Mouse (Mus musculus) kidney, embryonic 15.5 days (tissue): Measurements from ENCODE around the gene Nuak1. TPM values are rescaled to one million over a fixed set of nuclear protein-coding genes. Genes with fewer than 3 reads are reported as not detected.

Experiments
- ATAC-seq: fragments of 200-750 bp; cut with Nextera tagmentation; replicated peaks from 2 replicates; pipeline ENCODE4 v1.8.0; 2017; ENCODE audit warnings: moderate TSS enrichment; ENCODE audit not compliant: low FRiP score
- H3K27ac ChIP-seq: fragments of 300-500 bp; sonication (generic); 2 replicates; pipeline ENCODE4 v1.5.1; 2015; ENCODE audit warnings: mild to moderate bottlenecking, inconsistent platforms
- H3K27me3 ChIP-seq: fragments of 300-500 bp; sonication (generic); 2 replicates; pipeline ENCODE4 v1.6.1; 2015; ENCODE audit warnings: inconsistent platforms
- H3K36me3 ChIP-seq: fragments of 300-500 bp; sonication (generic); 2 replicates; pipeline ENCODE4 v1.6.1; 2015; ENCODE audit warnings: inconsistent platforms
- H3K4me1 ChIP-seq: fragments of 300-500 bp; sonication (generic); 2 replicates; pipeline ENCODE4 v1.6.1; 2015; ENCODE audit warnings: inconsistent platforms
- H3K4me2 ChIP-seq: fragments of 300-500 bp; sonication (generic); 2 replicates; pipeline ENCODE4 v1.6.1; 2015; ENCODE audit warnings: moderate library complexity, mild to moderate bottlenecking, inconsistent platforms
- H3K4me3 ChIP-seq: fragments of 300-500 bp; sonication (generic); replicated peaks from 2 replicates; pipeline ENCODE4 v1.5.1; 2015; ENCODE audit warnings: mild to moderate bottlenecking, inconsistent platforms
- H3K9ac ChIP-seq: fragments of 300-500 bp; sonication (generic); 2 replicates; pipeline ENCODE4 v1.6.1; 2015; ENCODE audit warnings: mild to moderate bottlenecking, inconsistent platforms
- H3K9me3 ChIP-seq: fragments of 300-500 bp; sonication (generic); replicated peaks from 2 replicates; pipeline ENCODE4 v1.6.1; 2016; ENCODE audit warnings: inconsistent platforms
- WGBS: fragments of 180-500 bp; shearing (Covaris S2); methylation state at CpG from one replicate; pipeline ENCODE4 v1.1.7; 2015; ENCODE audit warnings: mixed read lengths; 5-methylcytosine and 5-hydroxymethylcytosine counted together
- polyA plus RNA-seq: library from polyadenylated mRNA; unstranded; fragments of >200 nt; fragmentation: Nextera tagmentation; extraction: Ambion mirVana; gene quantifications from 2 replicates; pipeline ENCODE4 v1.2.1, GENCODE M21; 2015

The Nuak1 gene
- polyA plus RNA-seq, 1 experiment from 2014 or later = 3.0 TPM

GRCm38 (mm10) chr10:84441846-84442245, 1.4 kb upstream of the Nuak1 start:
- no peaks in the 10 kb centered on the region for H3K27me3 ChIP-seq
- peak overlapping the region; percentile 86 for H3K4me2 ChIP-seq
- 12% methylated on average over 11 of the region's 11 CpGs for WGBS
- H3K4me1 ChIP-seq = peaks cover 58% of the 10 kb centered on the region
- no peaks in the 10 kb centered on the region for H3K9me3 ChIP-seq
- peak overlapping the region; percentile 98 for H3K27ac ChIP-seq
- no peaks in the 10 kb centered on the region for H3K36me3 ChIP-seq
- no peak for ATAC-seq
- H3K9ac ChIP-seq = peak overlapping the region; percentile 98
- peak overlapping the region; percentile 89 for H3K4me3 ChIP-seq

- WGBS = 2% methylated on average over 7 of the region's 7 CpGs
- Histone ChIP-seq H3K4me2 (peak overlapping the region; percentile 86), H3K36me3 (no peaks in the 10 kb centered on the region), H3K9me3 (no peaks in the 10 kb centered on the region), H3K4me3 (peak overlapping the region; percentile 89), H3K27ac (peak overlapping the region; percentile 98), H3K9ac (peak overlapping the region; percentile 98), H3K27me3 (no peaks in the 10 kb centered on the region), H3K4me1 (peaks cover 61% of the 10 kb centered on the region)
- no peak; the same call in 1 of the 2 replicates for ATAC-seq
Observed at GRCm38 (mm10) chr10:84441434-84441785, 1.0 kb upstream of the Nuak1 start.

GRCm38 (mm10) chr10:84440181-84440540, 236 bp downstream of the Nuak1 start:
- WGBS = 1% methylated on average over 32 of the region's 32 CpGs
- Histone ChIP-seq H3K4me1 (peaks cover 68% of the 10 kb centered on the region), H3K9ac (peak overlapping the region; percentile 98), H3K4me2 (peak overlapping the region; percentile 86), H3K36me3 (no peaks in the 10 kb centered on the region), H3K4me3 (peak overlapping the region; percentile 89), H3K9me3 (no peaks in the 10 kb centered on the region), H3K27me3 (no peaks in the 10 kb centered on the region), H3K27ac (peak overlapping the region; percentile 98)
- peak; percentile 44 for ATAC-seq

- H3K9me3 ChIP-seq = no peaks in the 10 kb centered on the region
- H3K27me3 ChIP-seq = no peaks in the 10 kb centered on the region
- ATAC-seq = no peak
- H3K27ac ChIP-seq = 0 out of 2 replicates have a peak overlapping the region, but pooled peaks have one; percentile 72
- WGBS = 13% methylated on average over 7 of the region's 7 CpGs
- H3K4me3 ChIP-seq = peak overlapping the region; percentile 89
- H3K36me3 ChIP-seq = no peaks in the 10 kb centered on the region
- peak overlapping the region; percentile 98 for H3K9ac ChIP-seq
- H3K4me2 ChIP-seq = peak overlapping the region; percentile 86
- peaks cover 65% of the 10 kb centered on the region for H3K4me1 ChIP-seq
Observed at GRCm38 (mm10) chr10:84439228-84439596, 1.2 kb downstream of the Nuak1 start.

GRCm38 (mm10) chr10:84438466-84439227, 1.8 kb downstream of the Nuak1 start:
- ATAC-seq = no peak
- Histone ChIP-seq H3K36me3 (no peaks in the 10 kb centered on the region; the same call in 1 of the 2 replicates), H3K27ac (peak overlapping the region; percentile 72), H3K4me2 (peak overlapping the region; percentile 86), H3K4me1 (peaks cover 64% of the 10 kb centered on the region), H3K9me3 (no peaks in the 10 kb centered on the region), H3K9ac (peak overlapping the region; percentile 98), H3K4me3 (peak overlapping the region; percentile 89), H3K27me3 (no peaks in the 10 kb centered on the region)
- 21% methylated on average over 19 of the region's 19 CpGs for WGBS

- 0% methylated on average over 7 of the region's 7 CpGs for WGBS
- peak; percentile 22 for ATAC-seq
Observed at GRCm38 (mm10) chr10:84438049-84438422, 2.4 kb downstream of the Nuak1 start.

GRCm38 (mm10) chr10:84437166-84438048, 3.0 kb downstream of the Nuak1 start:
- WGBS = 34% methylated on average over 14 of the region's 14 CpGs
- H3K36me3 ChIP-seq = peaks cover 7% of the 10 kb centered on the region; the same call in 1 of the 2 replicates
- no peaks in the 10 kb centered on the region for H3K9me3 ChIP-seq
- H3K27ac ChIP-seq = no peak overlapping the region
- peak overlapping the region; percentile 89 for H3K4me3 ChIP-seq
- no peak for ATAC-seq
- no peak overlapping the region for H3K9ac ChIP-seq
- no peaks in the 10 kb centered on the region for H3K27me3 ChIP-seq
- peak overlapping the region; percentile 86 for H3K4me2 ChIP-seq
- H3K4me1 ChIP-seq = peaks cover 55% of the 10 kb centered on the region

More at GRCm38 (mm10) chr10:84438049-84438422, 2.4 kb downstream of the Nuak1 start:
- H3K4me1 ChIP-seq = peaks cover 60% of the 10 kb centered on the region
- peak overlapping the region; percentile 86 for H3K4me2 ChIP-seq
- H3K36me3 ChIP-seq = peaks cover 4% of the 10 kb centered on the region; the same call in 1 of the 2 replicates
- peak overlapping the region; percentile 89 for H3K4me3 ChIP-seq
- H3K9me3 ChIP-seq = no peaks in the 10 kb centered on the region
- peak overlapping the region; percentile 72 for H3K27ac ChIP-seq
- no peaks in the 10 kb centered on the region for H3K27me3 ChIP-seq
- peak overlapping the region; percentile 41 for H3K9ac ChIP-seq

- 62% methylated on average over 11 of the region's 11 CpGs for WGBS
- H3K4me2 ChIP-seq = no peak overlapping the region
- ATAC-seq = no peak
Observed at GRCm38 (mm10) chr10:84435930-84436329, 4.5 kb downstream of the Nuak1 start.

GRCm38 (mm10) chr10:84433193-84433801, 7.1 kb downstream of the Nuak1 start:
- H3K4me3 ChIP-seq = no peak overlapping the region
- 58% methylated on average over 21 of the region's 21 CpGs for WGBS
- no peaks in the 10 kb centered on the region for H3K9me3 ChIP-seq
- H3K9ac ChIP-seq = no peak overlapping the region
- H3K4me2 ChIP-seq = no peak overlapping the region
- H3K4me1 ChIP-seq = peaks cover 28% of the 10 kb centered on the region
- no peaks in the 10 kb centered on the region for H3K27me3 ChIP-seq
- no peak for ATAC-seq
- H3K27ac ChIP-seq = no peak overlapping the region
- peaks cover 19% of the 10 kb centered on the region; the same call in 1 of the 2 replicates for H3K36me3 ChIP-seq

More at GRCm38 (mm10) chr10:84435930-84436329, 4.5 kb downstream of the Nuak1 start:
- H3K9ac ChIP-seq = no peak overlapping the region
- no peaks in the 10 kb centered on the region for H3K9me3 ChIP-seq
- peaks cover 41% of the 10 kb centered on the region for H3K4me1 ChIP-seq
- H3K27me3 ChIP-seq = no peaks in the 10 kb centered on the region
- peaks cover 16% of the 10 kb centered on the region; the same call in 1 of the 2 replicates for H3K36me3 ChIP-seq
- no peak overlapping the region for H3K4me3 ChIP-seq
- H3K27ac ChIP-seq = no peak overlapping the region

- no peak overlapping the region for H3K9ac ChIP-seq
- H3K9me3 ChIP-seq = no peaks in the 10 kb centered on the region
- H3K27me3 ChIP-seq = no peaks in the 10 kb centered on the region
- no peak overlapping the region for H3K4me3 ChIP-seq
- H3K4me1 ChIP-seq = peaks cover 34% of the 10 kb centered on the region
- peaks cover 18% of the 10 kb centered on the region; the same call in 1 of the 2 replicates for H3K36me3 ChIP-seq
- no peak for ATAC-seq
- 39% methylated on average over 7 of the region's 7 CpGs for WGBS
- no peak overlapping the region for H3K27ac ChIP-seq
- no peak overlapping the region for H3K4me2 ChIP-seq
Observed at GRCm38 (mm10) chr10:84424374-84424773, 16.0 kb downstream of the Nuak1 start.

GRCm38 (mm10) chr10:84423903-84424302, 16.5 kb downstream of the Nuak1 start:
- Histone ChIP-seq H3K9ac (no peak overlapping the region), H3K36me3 (peaks cover 18% of the 10 kb centered on the region; the same call in 1 of the 2 replicates), H3K27ac (no peak overlapping the region), H3K4me1 (peaks cover 35% of the 10 kb centered on the region), H3K4me3 (no peak overlapping the region), H3K27me3 (no peaks in the 10 kb centered on the region), H3K4me2 (no peak overlapping the region), H3K9me3 (no peaks in the 10 kb centered on the region)
- WGBS = 63% methylated on average over 5 of the region's 5 CpGs
- ATAC-seq = no peak
